ENCODE assay signal across 8 mouse cellular contexts in the genomic region with DNA sequence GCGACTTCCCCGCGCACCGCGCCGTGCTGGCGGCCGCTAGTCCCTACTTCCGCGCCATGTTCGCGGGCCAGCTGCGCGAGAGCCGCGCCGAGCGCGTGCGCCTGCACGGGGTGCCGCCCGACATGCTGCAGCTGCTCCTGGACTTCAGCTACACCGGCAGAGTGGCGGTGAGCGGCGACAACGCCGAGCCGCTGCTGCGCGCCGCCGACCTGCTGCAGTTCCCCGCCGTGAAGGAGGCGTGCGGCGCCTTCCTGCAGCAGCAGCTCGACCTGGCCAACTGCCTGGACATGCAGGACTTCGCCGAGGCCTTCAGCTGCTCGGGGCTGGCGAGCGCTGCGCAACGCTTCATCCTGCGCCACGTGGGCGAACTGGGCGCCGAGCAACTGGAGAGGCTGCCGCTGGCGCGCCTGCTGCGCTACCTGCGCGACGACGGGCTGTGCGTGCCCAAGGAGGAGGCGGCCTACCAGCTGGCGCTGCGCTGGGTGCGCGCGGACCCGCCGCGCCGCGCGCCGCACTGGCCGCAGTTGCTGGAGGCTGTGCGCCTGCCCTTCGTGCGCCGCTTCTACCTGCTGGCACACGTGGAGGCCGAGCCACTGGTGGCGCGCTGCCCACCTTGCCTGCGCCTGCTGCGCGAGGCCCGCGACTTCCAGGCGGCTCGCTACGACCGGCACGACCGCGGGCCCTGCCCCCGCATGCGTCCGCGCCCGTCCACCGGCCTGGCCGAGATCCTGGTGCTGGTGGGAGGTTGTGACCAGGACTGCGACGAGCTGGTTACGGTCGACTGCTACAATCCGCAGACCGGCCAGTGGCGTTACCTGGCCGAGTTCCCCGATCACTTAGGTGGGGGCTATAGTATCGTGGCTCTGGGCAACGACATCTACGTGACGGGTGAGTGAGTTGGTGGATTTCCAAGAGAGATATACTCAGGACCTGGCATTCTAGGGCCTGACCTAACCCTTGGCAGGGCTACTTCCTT. TPM values are rescaled to one million over a fixed set of nuclear protein-coding genes. Genes with fewer than 3 reads are reported as not detected.
DNase-seq lines count a peak whose midpoint lies in the region; ATAC-seq lines count a peak whose summit lies in the region.

No protein-coding gene starts in this region.

- peaks cover 17% of the 10 kb centered on the region for H3K36me3 ChIP-seq in liver, embryonic 15.5 days (replicated peaks)
- H3K36me3 ChIP-seq in neural tube, embryonic 14.5 days (ENCODE audit: control insufficient read depth, insufficient read depth, low read length): 0 out of 2 replicates have a peak, but pooled peaks cover 3% of the 10 kb centered on the region

- DNase-seq in 3T3-L1 (ENCODE audit: low read depth, low spot score) (peak; percentile 54), R1 (ENCODE audit: low read depth, low spot score) (peak; percentile 75)
- DNase-seq in embryo, embryonic 10.5 days (ENCODE audit: low spot score): peak; percentile 54
- peak; percentile 56 to 79 for DNase-seq in kidney, postnatal 25 days
- DNase-seq in thymus, postnatal 0 days (ENCODE audit: low spot score): peak; percentile 75

- under 1% methylated on average over 115 of the region's 115 CpGs for WGBS in liver, embryonic 15.5 days (ENCODE audit: insufficient replicate concordance)
- WGBS in neural tube, embryonic 14.5 days: under 1% methylated on average over 115 of the region's 115 CpGs

- no peaks in the 10 kb centered on the region for H3K9me3 ChIP-seq in liver, embryonic 15.5 days (replicated peaks)
- H3K9me3 ChIP-seq in neural tube, embryonic 14.5 days (ENCODE audit: control insufficient read depth, low read length): no peaks in the 10 kb centered on the region

- peaks cover 70% of the 10 kb centered on the region for H3K4me1 ChIP-seq in liver, embryonic 15.5 days (replicated peaks)
- peaks cover 17% of the 10 kb centered on the region for H3K4me1 ChIP-seq in neural tube, embryonic 14.5 days (ENCODE audit: control insufficient read depth, insufficient read depth, low read length)

- ATAC-seq in granulocyte monocyte progenitor cell, adult 5-6 weeks (replicated peaks; ENCODE audit: poor library complexity, severe bottlenecking): peak; percentile 4; the same call in 1 of the 2 replicates
- peak; percentile 47 for ATAC-seq in liver, embryonic 15.5 days (ENCODE audit: insufficient read depth)
- peak; percentile 78 for ATAC-seq in neural tube, embryonic 14.5 days (ENCODE audit: low read depth)

- H3K9ac ChIP-seq in liver, embryonic 15.5 days: peak overlapping the region; percentile 73
- peak overlapping the region; percentile 67 for H3K9ac ChIP-seq in neural tube, embryonic 14.5 days (replicated peaks; ENCODE audit: low read depth, low read length)

- H3K4me3 ChIP-seq in liver, embryonic 15.5 days (replicated peaks): peak overlapping the region; percentile 81
- H3K4me3 ChIP-seq in neural tube, embryonic 14.5 days (ENCODE audit: low read depth, low read length): peak overlapping the region; percentile 71

- peak overlapping the region; percentile 100 for H3K4me2 ChIP-seq in liver, embryonic 15.5 days
- H3K4me2 ChIP-seq in neural tube, embryonic 14.5 days (ENCODE audit: low read depth, low read length): peak overlapping the region; percentile 100

- H3K27me3 ChIP-seq in liver, embryonic 15.5 days: peaks cover 27% of the 10 kb centered on the region
- peaks cover 20% of the 10 kb centered on the region for H3K27me3 ChIP-seq in neural tube, embryonic 14.5 days (ENCODE audit: control insufficient read depth, insufficient read depth, low read length)

- peak overlapping the region; percentile 86 for H3K27ac ChIP-seq in liver, embryonic 15.5 days (replicated peaks)
- H3K27ac ChIP-seq in neural tube, embryonic 14.5 days (ENCODE audit: low read depth, low read length): peak overlapping the region; percentile 71

RNA-seq across cellular contexts. Expression of gene Klhl21, which starts 0.8 kb away (rescaled TPM):
- total RNA-seq in granulocyte monocyte progenitor cell, adult 5-6 weeks (2014; fragmentation: Nextera tagmentation): 9.8 and 11.6 TPM in 2 replicates
- total RNA-seq in granulocyte monocyte progenitor cell, adult 5-6 weeks (2017): 4.3 and 6.3 TPM in 2 replicates
- 6.3 and 7.2 TPM in 2 replicates for polyA plus RNA-seq in liver, embryonic 15.5 days (2015; fragmentation: Nextera tagmentation; extraction: Ambion mirVana)
- polyA plus RNA-seq in neural tube, embryonic 14.5 days (2014; fragmentation: Nextera tagmentation; extraction: Ambion mirVana): 2.1 and 3.0 TPM in 2 replicates
- polyA plus RNA-seq in thymus, postnatal 0 days (2015; fragmentation: Nextera tagmentation; extraction: Ambion mirVana): 8.9 and 10.2 TPM in 2 replicates

RNA-seq across cellular contexts. Expression of gene Phf13, which starts 13.3 kb away (rescaled TPM):
- total RNA-seq in granulocyte monocyte progenitor cell, adult 5-6 weeks (2014; fragmentation: Nextera tagmentation): 1.4 and 5.7 TPM in 2 replicates
- total RNA-seq in granulocyte monocyte progenitor cell, adult 5-6 weeks (2017): 2.1 and 2.4 TPM in 2 replicates
- 5.1 and 5.7 TPM in 2 replicates for polyA plus RNA-seq in liver, embryonic 15.5 days (2015; fragmentation: Nextera tagmentation; extraction: Ambion mirVana)
- polyA plus RNA-seq in neural tube, embryonic 14.5 days (2014; fragmentation: Nextera tagmentation; extraction: Ambion mirVana): 15.1 and 22.1 TPM in 2 replicates
- polyA plus RNA-seq in thymus, postnatal 0 days (2015; fragmentation: Nextera tagmentation; extraction: Ambion mirVana): 10.0 and 11.3 TPM in 2 replicates

RNA-seq across cellular contexts. Expression of gene Zbtb48, which starts 18.1 kb away (rescaled TPM):
- total RNA-seq in granulocyte monocyte progenitor cell, adult 5-6 weeks (2014; fragmentation: Nextera tagmentation): 9.2 and 15.7 TPM in 2 replicates
- total RNA-seq in granulocyte monocyte progenitor cell, adult 5-6 weeks (2017): 5.2 and 10.3 TPM in 2 replicates
- polyA plus RNA-seq in liver, embryonic 15.5 days (2015; fragmentation: Nextera tagmentation; extraction: Ambion mirVana): 7.8 and 8.4 TPM in 2 replicates
- 16.2 and 20.7 TPM in 2 replicates for polyA plus RNA-seq in neural tube, embryonic 14.5 days (2014; fragmentation: Nextera tagmentation; extraction: Ambion mirVana)
- polyA plus RNA-seq in thymus, postnatal 0 days (2015; fragmentation: Nextera tagmentation; extraction: Ambion mirVana): 18.4 and 18.9 TPM in 2 replicates

RNA-seq across cellular contexts. Expression of gene Thap3, which starts 20.6 kb away (rescaled TPM):
- total RNA-seq in granulocyte monocyte progenitor cell, adult 5-6 weeks (2014; fragmentation: Nextera tagmentation): 10.4 and 14.0 TPM in 2 replicates
- total RNA-seq in granulocyte monocyte progenitor cell, adult 5-6 weeks (2017): 4.9 and 10.8 TPM in 2 replicates
- polyA plus RNA-seq in liver, embryonic 15.5 days (2015; fragmentation: Nextera tagmentation; extraction: Ambion mirVana): 6.4 and 7.9 TPM in 2 replicates
- polyA plus RNA-seq in neural tube, embryonic 14.5 days (2014; fragmentation: Nextera tagmentation; extraction: Ambion mirVana): 20.1 and 30.3 TPM in 2 replicates
- polyA plus RNA-seq in thymus, postnatal 0 days (2015; fragmentation: Nextera tagmentation; extraction: Ambion mirVana): 30.7 and 41.4 TPM in 2 replicates

RNA-seq across cellular contexts. Expression of gene Tas1r1, which starts 29.0 kb away (rescaled TPM):
- total RNA-seq in granulocyte monocyte progenitor cell, adult 5-6 weeks (2014; fragmentation: Nextera tagmentation): 1.6 and 3.2 TPM in 2 replicates
- total RNA-seq in granulocyte monocyte progenitor cell, adult 5-6 weeks (2017): 1.0 and 2.6 TPM in 2 replicates
- polyA plus RNA-seq in liver, embryonic 15.5 days (2015; fragmentation: Nextera tagmentation; extraction: Ambion mirVana): 0.07 and 0.13 TPM in 2 replicates
- 1.4 and 2.1 TPM in 2 replicates for polyA plus RNA-seq in neural tube, embryonic 14.5 days (2014; fragmentation: Nextera tagmentation; extraction: Ambion mirVana)
- 0.32 and 0.59 TPM in 2 replicates for polyA plus RNA-seq in thymus, postnatal 0 days (2015; fragmentation: Nextera tagmentation; extraction: Ambion mirVana)

Comparison
In these comparisons a context has a peak if more than half of its experiments do, and no peak if none do; other contexts are left out.
1. Peak in every context shown above with its lines: DNase-seq, ATAC-seq, H3K4me3 ChIP-seq and H3K27ac ChIP-seq.
2. ATAC-seq: peak in every context shown above with its lines; median percentile 78 in neural tube, embryonic 14.5 days; 47 in liver, embryonic 15.5 days; 4 in granulocyte monocyte progenitor cell, adult 5-6 weeks.